Mouse (Mus musculus) kidney, adult 8-10 months (tissue): ENCODE data around the gene Nr2f6.

Source experiments
- DNase-seq, 2 experiments: peaks; one replicate each; pipeline ENCODE4 v3.0.0; 2022

Gene Nr2f6

GRCm38 (mm10) chr8:71388267-71388666 lies 6.5 kb upstream of the Nr2f6 start:
- no peak for DNase-seq

DNA sequence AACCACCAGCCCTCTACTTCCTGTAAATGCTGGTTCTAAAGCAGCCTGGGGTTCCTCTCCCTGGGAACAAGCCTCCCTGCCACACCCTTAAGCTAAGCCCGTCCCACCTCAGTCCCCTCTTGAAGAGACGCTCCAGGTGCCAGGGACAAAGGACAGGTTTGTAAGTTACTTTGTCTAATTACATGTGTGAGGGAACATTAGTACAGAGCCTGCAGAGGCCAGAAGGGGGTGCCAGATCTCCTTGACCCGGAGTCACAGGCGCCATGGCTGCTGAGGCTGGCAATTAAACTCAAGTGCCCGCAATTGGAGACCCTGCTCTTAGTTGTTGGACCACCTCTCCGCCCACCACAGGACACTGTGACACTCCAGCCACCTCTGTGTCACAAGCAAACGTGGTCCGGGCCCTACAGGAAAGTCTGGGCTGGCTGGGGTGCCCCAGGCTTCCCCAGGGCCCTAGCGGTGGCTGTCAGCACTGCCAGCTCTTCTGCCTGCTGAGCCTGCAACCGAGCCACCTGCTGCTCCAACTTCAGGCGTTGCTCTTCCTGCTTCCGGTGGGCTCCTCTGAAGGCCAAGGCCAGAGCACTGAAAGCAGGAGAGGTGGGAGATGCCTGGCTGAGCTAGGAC lies 3.6 kb upstream of the Nr2f6 start:
- peak in 1 of 2 experiments; percentile 44 for DNase-seq

DNA sequence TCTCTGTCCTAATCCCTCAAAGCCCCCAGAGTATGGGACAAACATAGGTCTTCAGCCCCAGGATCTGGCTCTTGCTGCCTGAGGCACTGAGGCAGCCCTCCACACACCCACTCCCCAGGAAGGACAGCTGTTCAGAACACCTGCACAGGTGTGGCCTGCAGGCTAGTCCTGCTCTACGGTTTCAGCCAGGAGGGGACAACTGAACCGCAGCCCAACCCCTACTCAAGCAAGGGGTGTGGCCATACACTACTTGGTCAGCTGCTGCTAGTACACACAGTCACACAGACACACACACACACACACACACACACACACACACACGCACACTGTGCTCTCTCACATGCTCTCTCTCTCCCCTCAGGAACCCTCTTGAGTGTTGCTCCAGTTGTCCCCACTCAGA lies 2.1 kb upstream of the Nr2f6 start:
- DNase-seq = no peak

- peak in 1 of 2 experiments; percentile 52 for DNase-seq
Observed at GRCm38 (mm10) chr8:71383396-71383795, 1.6 kb upstream of the Nr2f6 start.

DNA sequence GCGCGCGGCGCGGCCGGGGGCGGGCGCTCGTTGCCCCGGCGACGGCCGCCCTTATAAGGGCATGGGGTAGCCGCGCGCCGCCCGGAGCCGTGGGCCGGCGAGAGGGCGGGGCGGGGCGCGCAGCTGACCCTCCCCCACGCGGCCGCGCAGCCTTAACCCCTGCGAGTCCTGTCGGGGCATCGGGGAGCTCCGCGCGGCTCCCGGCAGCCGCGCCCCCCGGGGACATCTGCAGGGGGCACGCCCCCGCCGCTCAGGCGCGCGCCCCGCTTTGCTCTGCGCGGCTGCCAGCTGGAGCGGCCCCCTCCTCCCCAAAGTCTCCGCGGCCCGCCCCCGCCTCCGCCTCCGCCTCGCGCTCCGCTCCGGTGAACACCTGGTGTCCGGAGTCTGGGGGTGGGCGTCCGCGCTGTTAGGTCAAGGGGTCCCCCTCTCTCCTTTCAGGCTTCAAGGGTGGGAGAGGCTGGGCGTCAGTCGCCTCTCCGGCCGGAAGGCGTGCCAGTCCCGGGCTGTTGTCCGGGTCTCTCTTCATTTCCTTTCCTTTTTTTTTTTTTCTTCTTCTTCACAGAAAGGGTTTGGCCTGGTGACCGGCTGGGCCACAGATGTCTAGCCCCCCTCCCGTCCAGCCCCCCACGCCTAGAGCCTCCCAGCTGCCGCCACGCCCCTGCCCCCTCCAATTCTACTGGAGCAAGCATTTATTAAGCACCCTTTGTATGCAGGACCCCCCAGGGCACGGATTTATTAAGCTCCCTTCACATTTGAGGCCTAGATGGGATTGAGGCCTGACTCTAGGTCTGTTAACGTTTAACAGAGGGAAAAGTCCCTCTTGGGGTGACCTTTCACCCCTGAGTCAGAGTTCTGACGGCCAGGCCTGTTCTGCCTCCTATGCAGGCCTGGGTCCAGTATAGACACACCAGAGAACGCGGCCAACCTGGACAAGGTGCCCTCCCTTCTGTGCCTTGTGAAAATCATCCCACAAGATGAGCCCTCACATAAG lies 506 bp upstream of the Nr2f6 start:
- peak; percentile 89 to 93 for DNase-seq

GRCm38 (mm10) chr8:71380178-71381171 lies 1.3 kb downstream of the Nr2f6 start:
- DNase-seq = peak in 1 of 2 experiments; percentile 40

DNA sequence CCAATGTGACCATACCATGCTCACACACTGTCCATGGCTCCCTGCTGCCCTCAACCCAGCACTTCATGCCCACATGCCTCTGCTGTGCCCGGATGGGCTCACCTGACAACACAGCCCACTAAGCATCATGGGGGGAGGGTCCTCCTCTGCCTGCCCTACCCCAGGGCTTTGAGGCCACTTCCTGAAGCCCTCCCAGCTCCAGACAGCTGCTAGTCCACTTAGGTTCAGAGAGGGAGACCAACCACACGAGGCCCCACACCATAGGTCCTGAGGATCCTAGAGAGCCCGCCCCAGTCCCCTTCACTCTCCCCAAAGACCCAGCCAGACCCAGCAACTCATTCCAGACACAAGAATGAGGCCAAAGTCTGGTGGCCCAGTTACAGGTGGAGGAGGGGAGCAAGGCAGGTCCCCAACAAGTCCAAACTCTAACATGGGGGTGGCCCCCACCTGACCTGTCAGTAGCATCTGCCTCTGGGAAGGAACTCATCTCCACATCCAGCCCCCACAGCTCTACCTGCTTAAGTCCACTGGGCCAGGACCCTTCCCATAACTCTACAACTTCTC lies 2.2 kb downstream of the Nr2f6 start:
- DNase-seq = peak in 1 of 2 experiments; percentile 53

- no peak for DNase-seq
Observed at GRCm38 (mm10) chr8:71379008-71379407, 2.8 kb downstream of the Nr2f6 start.

DNA sequence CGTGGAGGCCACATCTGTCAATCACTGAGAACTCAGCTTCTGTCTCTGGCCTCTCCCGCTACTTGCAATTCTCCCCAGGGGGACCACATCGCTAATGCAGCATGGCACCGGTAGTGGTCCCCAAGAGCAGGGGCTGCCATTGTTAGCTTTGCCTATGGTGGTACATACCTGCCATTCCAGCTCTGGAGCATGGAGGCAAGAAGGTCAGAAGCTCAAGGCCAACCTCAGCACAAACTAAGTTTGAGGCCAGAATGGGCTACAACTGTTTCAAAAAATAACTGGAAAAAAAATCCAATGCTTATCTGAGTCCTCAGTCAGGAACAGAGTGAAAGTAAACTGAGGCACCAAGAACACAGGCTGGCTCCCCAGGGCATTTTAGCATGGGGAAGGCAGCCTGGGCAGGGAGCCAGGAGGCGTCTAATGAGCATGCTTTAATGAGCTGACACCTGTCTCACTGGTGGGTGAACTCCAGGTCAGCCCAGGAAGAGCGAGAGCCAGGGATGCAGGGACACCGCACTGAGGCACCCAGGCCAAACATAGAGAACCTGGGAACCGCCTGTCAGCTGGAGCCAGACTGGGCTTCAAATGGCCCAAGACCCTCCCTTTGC lies 5.2 kb downstream of the Nr2f6 start:
- DNase-seq = peak in 1 of 2 experiments; percentile 52

- peak; percentile 94 for DNase-seq
Observed at GRCm38 (mm10) chr8:71375581-71376422, 6.0 kb downstream of the Nr2f6 start.

- DNase-seq = peak in 1 of 2 experiments; percentile 70
Observed at GRCm38 (mm10) chr8:71374616-71375206, 7.0 kb downstream of the Nr2f6 start.

DNA sequence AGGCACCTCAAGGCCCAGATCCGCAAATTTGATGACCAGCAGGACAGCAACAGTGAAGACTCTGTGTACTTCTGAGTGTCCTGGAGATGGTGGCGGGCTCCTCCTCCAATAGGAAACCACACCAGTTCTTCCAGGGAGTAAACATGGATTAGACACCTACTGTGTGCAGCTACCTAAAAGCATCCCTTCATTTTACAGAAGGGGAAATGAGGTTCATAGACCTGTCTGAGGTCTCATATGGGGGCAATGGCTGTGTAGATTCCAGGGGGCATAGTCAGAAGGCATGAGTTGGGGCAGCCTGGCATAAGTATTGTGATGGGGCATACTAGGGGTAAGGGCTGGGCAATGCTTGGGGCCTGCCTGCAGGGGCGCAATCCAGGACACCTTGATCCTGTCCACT lies 8.8 kb downstream of the Nr2f6 start:
- no peak for DNase-seq

- no peak for DNase-seq
Observed at GRCm38 (mm10) chr8:71372427-71372826, 9.3 kb downstream of the Nr2f6 start.

DNA sequence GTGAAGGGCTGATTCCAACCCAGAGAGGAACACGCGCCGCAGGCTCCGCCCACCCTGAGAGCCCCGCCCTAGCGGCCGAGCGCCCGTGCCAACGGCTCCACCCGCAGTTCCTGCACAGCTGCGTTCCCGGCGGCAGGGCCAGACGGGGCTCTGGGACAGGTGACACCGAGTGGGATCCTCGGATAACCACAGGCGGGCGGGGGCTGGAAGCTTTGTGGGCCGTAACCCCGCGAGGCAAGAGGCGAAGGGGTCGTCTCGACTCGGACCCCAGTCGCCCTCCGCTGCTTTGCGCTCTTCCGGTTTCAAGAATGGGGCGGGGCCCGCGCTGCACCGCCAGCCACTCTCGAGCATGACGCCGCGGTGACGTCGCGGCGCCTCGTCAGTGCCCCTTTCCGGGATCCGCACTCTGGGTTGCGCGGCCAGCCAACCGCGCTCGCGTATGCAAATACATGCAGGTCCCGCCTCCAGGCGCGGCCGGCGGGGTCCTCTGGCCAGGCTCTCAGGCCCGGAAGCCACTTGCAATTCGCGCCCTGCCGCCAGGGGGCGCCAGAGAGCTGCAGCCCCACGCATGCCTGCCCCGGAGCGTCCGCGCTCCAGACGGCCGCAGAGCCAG lies 10.4 kb downstream of the Nr2f6 start, which contains the start of gene Ocel1:
Gene Ocel1 (plus strand): TSS at position 63 of the 613 bp plus-strand sequence.
- peak; percentile 98 for DNase-seq

GRCm38 (mm10) chr8:71370711-71371235 lies 11.0 kb downstream of the Nr2f6 start:
- DNase-seq = no peak

DNA sequence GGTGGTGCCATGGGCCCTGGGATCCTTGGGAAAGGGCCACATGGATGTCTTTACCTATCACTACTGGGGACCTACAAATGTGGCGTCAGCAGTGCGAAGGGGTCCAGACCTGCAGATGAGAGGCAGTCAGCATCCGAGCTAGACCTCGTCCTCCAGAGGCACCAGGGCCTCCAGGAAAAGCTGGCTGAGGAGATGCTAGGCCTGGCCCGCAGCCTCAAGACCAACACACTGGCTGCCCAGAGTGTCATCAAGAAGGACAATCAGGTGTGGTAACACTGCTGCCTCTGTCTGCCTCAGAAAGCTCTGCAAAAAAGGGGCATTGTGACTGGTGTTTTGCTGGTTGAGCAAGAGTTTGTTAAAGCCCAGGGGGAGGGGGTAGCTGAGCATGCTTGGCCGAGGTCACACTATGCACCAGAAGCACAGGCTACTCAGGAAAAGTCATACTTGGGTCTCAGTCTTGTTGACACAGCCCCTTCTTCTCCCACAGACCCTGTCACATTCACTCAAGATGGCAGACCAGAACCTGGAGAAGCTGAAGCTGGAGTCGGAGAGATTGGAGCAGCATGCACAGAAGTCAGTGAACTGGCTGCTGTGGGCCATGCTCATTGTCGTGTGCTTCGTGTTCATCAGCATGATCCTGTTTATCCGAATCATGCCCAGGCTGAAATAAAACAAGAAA lies 12.6 kb downstream of the Nr2f6 start:
- DNase-seq = no peak

- DNase-seq = no peak
Observed at GRCm38 (mm10) chr8:71368366-71368765, 13.4 kb downstream of the Nr2f6 start.

DNA sequence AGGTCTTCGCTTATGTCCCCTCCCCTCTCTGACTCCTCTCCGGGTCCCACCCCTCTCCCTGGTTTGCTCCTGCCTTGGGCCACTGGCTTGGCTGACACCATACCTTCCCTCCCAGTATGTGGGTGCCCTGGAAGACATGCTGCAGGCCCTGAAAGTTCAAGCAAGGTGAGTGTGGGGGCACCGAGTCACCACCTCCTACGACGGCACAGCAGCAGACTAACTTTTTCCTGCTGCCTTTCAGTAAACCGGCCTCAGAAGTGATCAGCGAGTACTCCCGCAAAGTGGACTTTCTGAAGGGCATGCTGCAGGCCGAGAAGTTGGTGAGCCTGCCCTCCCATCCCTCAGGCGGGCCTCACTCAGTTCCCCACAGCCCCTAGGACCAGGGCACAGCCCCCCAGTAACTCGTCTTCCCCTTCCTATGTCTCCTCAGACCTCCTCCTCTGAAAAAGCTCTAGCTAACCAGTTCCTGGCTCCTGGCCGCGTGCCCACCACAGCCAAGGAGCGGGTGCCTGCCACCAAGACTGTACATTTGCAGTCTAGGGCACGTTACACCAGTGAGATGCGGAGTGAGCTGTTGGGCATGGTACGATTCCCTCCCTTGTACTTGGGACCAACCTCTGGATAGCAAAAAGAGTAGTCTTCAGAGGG lies 14.1 kb downstream of the Nr2f6 start:
- DNase-seq = no peak
